Mouse (Mus musculus): ENCODE data around the gene Enox1. TPM values are rescaled to one million over a fixed set of nuclear protein-coding genes. Genes with fewer than 3 reads are reported as not detected.
A peak's percentile ranks its signal among the peaks of the same experiment; 100 is the strongest.

Enox1 gene
- polyA plus RNA-seq, 1 experiment from 2014 or later: 6.2 TPM

DNA sequence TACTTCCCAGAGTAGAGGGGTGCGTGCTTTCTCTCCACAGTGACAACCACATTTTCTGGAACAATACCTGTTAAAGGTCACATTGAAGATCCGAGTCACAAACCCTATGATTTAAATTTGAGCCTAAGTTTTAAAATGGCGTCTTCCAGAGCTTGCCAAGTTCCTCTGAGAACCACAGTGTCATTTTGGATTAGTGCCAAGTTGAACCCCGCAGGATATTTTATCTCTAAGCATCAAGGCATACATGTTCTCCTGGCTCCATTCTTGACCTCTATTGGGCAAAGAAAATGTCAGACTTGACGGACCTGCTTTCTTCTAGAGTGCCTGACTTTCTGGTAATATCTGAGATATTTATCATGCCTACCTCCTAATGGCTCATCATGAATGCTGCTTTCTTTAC, 282.9 kb downstream of the Enox1 start:
- DNase-seq (ENCODE audit: low spot score): no peak
- WGBS: 84% methylated on average over 5 of the region's 5 CpGs
- no peaks in the 10 kb centered on the region for H3K4me1 ChIP-seq (replicated peaks; ENCODE audit: control insufficient read depth, insufficient read depth, low read length)
- H3K36me3 ChIP-seq (ENCODE audit: control insufficient read depth, insufficient read depth, low read length): no peaks in the 10 kb centered on the region
- H3K27me3 ChIP-seq (replicated peaks; ENCODE audit: control insufficient read depth, insufficient read depth, low read length): no peaks in the 10 kb centered on the region
- H3K27ac ChIP-seq (ENCODE audit: low read depth): no peak overlapping the region
- H3K4me2 ChIP-seq (ENCODE audit: low read length): no peak overlapping the region
- no peak for ATAC-seq (replicated peaks; ENCODE audit: low FRiP score, low TSS enrichment, low read depth)
- H3K4me3 ChIP-seq (ENCODE audit: low read depth, low read length): no peak overlapping the region
- no peak overlapping the region for H3K9ac ChIP-seq (ENCODE audit: low read length)
- H3K9me3 ChIP-seq (ENCODE audit: control insufficient read depth, low read length): no peaks in the 10 kb centered on the region

DNA sequence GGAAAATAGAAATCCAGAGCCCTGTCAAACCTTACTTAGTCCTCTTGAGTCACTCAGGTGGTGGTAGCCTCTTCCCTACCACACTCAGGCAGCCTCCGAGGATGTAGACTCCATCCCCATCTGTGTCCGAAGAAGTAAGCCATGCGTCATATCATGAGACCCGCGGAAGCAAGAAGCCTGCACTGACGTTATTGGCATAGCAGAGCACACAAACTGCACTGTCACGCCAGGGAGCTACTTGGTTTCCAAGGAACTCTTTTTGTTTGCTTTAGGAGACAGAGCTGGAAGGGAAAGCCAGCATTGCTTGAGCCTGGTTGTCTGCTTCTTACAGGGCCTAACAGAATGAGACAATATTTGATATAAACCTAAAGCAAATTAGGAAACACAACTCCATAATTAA, 284.2 kb downstream of the Enox1 start:
- DNase-seq (ENCODE audit: low spot score): no peak
- H3K27me3 ChIP-seq (replicated peaks; ENCODE audit: control insufficient read depth, insufficient read depth, low read length): no peaks in the 10 kb centered on the region
- H3K36me3 ChIP-seq (ENCODE audit: control insufficient read depth, insufficient read depth, low read length): no peaks in the 10 kb centered on the region
- no peak overlapping the region for H3K4me2 ChIP-seq (ENCODE audit: low read length)
- no peaks in the 10 kb centered on the region for H3K9me3 ChIP-seq (ENCODE audit: control insufficient read depth, low read length)
- no peaks in the 10 kb centered on the region for H3K4me1 ChIP-seq (replicated peaks; ENCODE audit: control insufficient read depth, insufficient read depth, low read length)
- H3K9ac ChIP-seq (ENCODE audit: low read length): no peak overlapping the region
- ATAC-seq (replicated peaks; ENCODE audit: low FRiP score, low TSS enrichment, low read depth): no peak
- H3K4me3 ChIP-seq (ENCODE audit: low read depth, low read length): no peak overlapping the region
- no peak overlapping the region for H3K27ac ChIP-seq (ENCODE audit: low read depth)
- WGBS: 65% methylated on average over 7 of the region's 7 CpGs

DNA sequence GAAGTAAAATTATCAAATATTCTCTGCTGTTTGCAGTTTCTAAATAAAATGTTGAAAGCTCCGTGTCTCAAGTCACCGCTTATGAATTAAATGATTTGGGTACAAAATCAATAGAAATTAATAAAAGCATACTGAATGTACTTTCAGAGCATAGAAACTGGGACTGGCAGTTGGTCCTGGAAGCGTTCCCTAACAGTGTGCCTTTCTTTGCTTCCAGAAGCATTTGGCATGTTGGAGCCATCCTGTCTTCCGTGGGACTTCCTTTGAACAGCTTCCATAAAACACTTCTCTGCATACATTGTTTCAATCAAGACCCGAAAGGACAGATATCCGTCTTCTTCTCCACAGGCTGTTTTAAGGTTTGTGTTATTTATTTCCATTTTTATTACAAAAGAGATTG, 285.0 kb downstream of the Enox1 start:
- Histone ChIP-seq H3K4me2 (ENCODE audit: low read length) (no peak overlapping the region), H3K9me3 (ENCODE audit: control insufficient read depth, low read length) (no peaks in the 10 kb centered on the region), H3K27ac (ENCODE audit: low read depth) (no peak overlapping the region), H3K36me3 (ENCODE audit: control insufficient read depth, insufficient read depth, low read length) (no peaks in the 10 kb centered on the region), H3K9ac (ENCODE audit: low read length) (no peak overlapping the region), H3K4me3 (ENCODE audit: low read depth, low read length) (no peak overlapping the region), H3K4me1 (replicated peaks; ENCODE audit: control insufficient read depth, insufficient read depth, low read length) (no peaks in the 10 kb centered on the region), H3K27me3 (replicated peaks; ENCODE audit: control insufficient read depth, insufficient read depth, low read length) (no peaks in the 10 kb centered on the region)
- DNase-seq (ENCODE audit: low spot score) (no peak), ATAC-seq (replicated peaks; ENCODE audit: low FRiP score, low TSS enrichment, low read depth) (no peak)
- WGBS: 90% methylated on average over 6 of the region's 6 CpGs

DNA sequence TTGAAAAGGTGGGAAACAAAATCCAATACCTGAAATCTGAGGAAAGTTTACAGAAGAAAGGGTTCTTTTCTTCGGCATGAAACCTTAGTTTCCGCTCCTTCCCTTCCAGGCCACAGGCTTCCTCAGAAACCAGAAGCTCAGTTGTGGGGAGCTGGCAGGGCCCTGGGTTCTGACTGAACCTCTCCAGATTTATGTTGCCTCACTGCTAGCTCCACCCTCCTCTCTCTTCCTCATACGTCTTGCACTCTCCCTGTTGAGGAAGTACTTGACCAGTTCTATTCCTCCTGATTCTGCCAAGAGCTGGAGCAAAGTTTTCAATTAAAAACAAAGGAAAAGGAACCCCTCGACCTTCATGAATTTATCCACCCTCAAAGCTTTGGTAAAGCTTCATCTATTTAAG, 291.4 kb downstream of the Enox1 start:
- Histone ChIP-seq H3K27ac (ENCODE audit: low read depth) (no peak overlapping the region), H3K9ac (ENCODE audit: low read length) (no peak overlapping the region), H3K4me3 (ENCODE audit: low read depth, low read length) (no peak overlapping the region), H3K9me3 (ENCODE audit: control insufficient read depth, low read length) (no peaks in the 10 kb centered on the region), H3K36me3 (ENCODE audit: control insufficient read depth, insufficient read depth, low read length) (no peaks in the 10 kb centered on the region), H3K27me3 (replicated peaks; ENCODE audit: control insufficient read depth, insufficient read depth, low read length) (no peaks in the 10 kb centered on the region), H3K4me1 (replicated peaks; ENCODE audit: control insufficient read depth, insufficient read depth, low read length) (0 out of 2 replicates have a peak, but pooled peaks cover 3% of the 10 kb centered on the region), H3K4me2 (ENCODE audit: low read length) (no peak overlapping the region)
- ATAC-seq (replicated peaks; ENCODE audit: low FRiP score, low TSS enrichment, low read depth) (no peak), DNase-seq (ENCODE audit: low spot score) (no peak)
- 66% methylated on average over 4 of the region's 4 CpGs for WGBS

DNA sequence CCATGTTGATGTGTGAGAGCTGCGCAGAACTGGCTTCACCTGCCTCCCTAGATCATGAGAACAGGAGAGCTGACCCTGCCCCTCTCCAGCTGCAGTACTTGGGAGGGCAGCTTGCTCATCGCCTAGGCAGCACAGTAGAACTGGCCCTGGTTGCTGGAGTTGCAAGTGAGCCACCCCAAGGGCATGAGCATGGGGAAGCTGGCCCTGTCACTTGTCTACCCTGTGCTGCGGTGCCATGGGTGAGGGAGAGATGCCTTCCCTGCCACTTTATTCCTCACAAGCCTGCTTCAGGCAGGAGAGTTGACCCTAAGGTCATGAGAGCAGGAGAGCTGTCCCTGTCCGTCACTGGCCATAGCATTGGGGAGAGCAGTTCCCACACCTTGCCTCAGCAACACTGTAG, 295.4 kb downstream of the Enox1 start:
- no peaks in the 10 kb centered on the region for H3K27me3 ChIP-seq (replicated peaks; ENCODE audit: control insufficient read depth, insufficient read depth, low read length)
- H3K4me2 ChIP-seq (ENCODE audit: low read length): no peak overlapping the region
- ATAC-seq (replicated peaks; ENCODE audit: low FRiP score, low TSS enrichment, low read depth) (no peak), DNase-seq (ENCODE audit: low spot score) (no peak)
- H3K36me3 ChIP-seq (ENCODE audit: control insufficient read depth, insufficient read depth, low read length): no peaks in the 10 kb centered on the region
- no peak overlapping the region for H3K27ac ChIP-seq (ENCODE audit: low read depth)
- no peak overlapping the region for H3K4me3 ChIP-seq (ENCODE audit: low read depth, low read length)
- H3K9ac ChIP-seq (ENCODE audit: low read length): no peak overlapping the region
- peaks cover 7% of the 10 kb centered on the region; the same call in 1 of the 2 replicates for H3K4me1 ChIP-seq (replicated peaks; ENCODE audit: control insufficient read depth, insufficient read depth, low read length)
- no peaks in the 10 kb centered on the region for H3K9me3 ChIP-seq (ENCODE audit: control insufficient read depth, low read length)
- 87% methylated on average over 4 of the region's 4 CpGs for WGBS

DNA sequence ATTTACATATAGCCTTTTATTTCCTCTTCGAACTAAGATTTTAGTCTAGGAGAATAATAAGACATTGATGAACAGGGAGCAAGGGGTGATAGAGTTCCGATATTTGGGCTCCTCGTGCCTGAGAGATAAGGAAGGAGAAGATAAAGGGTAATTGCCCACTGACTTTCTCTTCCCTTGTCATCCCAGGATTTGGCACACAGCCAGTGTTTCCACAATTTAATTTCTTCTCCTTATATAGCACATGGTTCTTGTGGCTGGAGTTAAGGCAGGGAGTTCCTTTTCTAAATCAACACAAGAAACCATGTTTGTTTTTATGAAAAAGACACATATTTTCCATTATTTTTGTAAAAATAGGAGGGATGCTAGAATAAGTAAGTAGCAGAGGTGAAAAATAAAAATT, 299.5 kb downstream of the Enox1 start:
- Histone ChIP-seq H3K27me3 (replicated peaks; ENCODE audit: control insufficient read depth, insufficient read depth, low read length) (no peaks in the 10 kb centered on the region), H3K4me1 (replicated peaks; ENCODE audit: control insufficient read depth, insufficient read depth, low read length) (peaks cover 7% of the 10 kb centered on the region; the same call in 1 of the 2 replicates), H3K9ac (ENCODE audit: low read length) (no peak overlapping the region), H3K9me3 (ENCODE audit: control insufficient read depth, low read length) (no peaks in the 10 kb centered on the region), H3K27ac (ENCODE audit: low read depth) (no peak overlapping the region), H3K4me2 (ENCODE audit: low read length) (no peak overlapping the region), H3K36me3 (ENCODE audit: control insufficient read depth, insufficient read depth, low read length) (no peaks in the 10 kb centered on the region), H3K4me3 (ENCODE audit: low read depth, low read length) (no peak overlapping the region)
- ATAC-seq (replicated peaks; ENCODE audit: low FRiP score, low TSS enrichment, low read depth): no peak
- WGBS: 50% methylated on average over 3 of the region's 3 CpGs
- DNase-seq (ENCODE audit: low spot score): no peak

DNA sequence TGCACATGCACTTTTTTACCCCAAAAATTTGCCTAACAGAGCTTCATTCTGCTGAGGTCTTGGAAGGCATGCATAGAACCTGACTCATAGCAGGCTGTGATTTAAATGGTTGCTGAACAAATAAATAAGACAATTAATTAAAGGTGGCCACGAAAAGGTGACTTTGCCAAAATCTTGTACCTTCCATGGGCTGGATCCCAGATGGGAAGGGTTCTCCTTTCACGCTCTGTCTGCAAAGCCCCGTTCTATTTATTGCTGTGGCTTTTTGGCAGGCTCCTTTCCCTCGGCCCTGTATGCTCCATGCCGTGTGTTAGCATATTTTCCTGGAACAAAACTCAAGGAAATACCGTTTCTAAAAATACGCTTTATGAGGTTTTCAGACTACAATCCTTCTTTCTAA, 300.3 kb downstream of the Enox1 start:
- H3K4me3 ChIP-seq (ENCODE audit: low read depth, low read length): no peak overlapping the region
- H3K27ac ChIP-seq (ENCODE audit: low read depth): no peak overlapping the region
- DNase-seq (ENCODE audit: low spot score) (no peak), ATAC-seq (replicated peaks; ENCODE audit: low FRiP score, low TSS enrichment, low read depth) (no peak)
- no peaks in the 10 kb centered on the region for H3K9me3 ChIP-seq (ENCODE audit: control insufficient read depth, low read length)
- WGBS: 54% methylated on average over 7 of the region's 7 CpGs
- no peak overlapping the region for H3K4me2 ChIP-seq (ENCODE audit: low read length)
- no peak overlapping the region for H3K9ac ChIP-seq (ENCODE audit: low read length)
- no peaks in the 10 kb centered on the region for H3K27me3 ChIP-seq (replicated peaks; ENCODE audit: control insufficient read depth, insufficient read depth, low read length)
- H3K4me1 ChIP-seq (replicated peaks; ENCODE audit: control insufficient read depth, insufficient read depth, low read length): peaks cover 7% of the 10 kb centered on the region; the same call in 1 of the 2 replicates
- H3K36me3 ChIP-seq (ENCODE audit: control insufficient read depth, insufficient read depth, low read length): no peaks in the 10 kb centered on the region

DNA sequence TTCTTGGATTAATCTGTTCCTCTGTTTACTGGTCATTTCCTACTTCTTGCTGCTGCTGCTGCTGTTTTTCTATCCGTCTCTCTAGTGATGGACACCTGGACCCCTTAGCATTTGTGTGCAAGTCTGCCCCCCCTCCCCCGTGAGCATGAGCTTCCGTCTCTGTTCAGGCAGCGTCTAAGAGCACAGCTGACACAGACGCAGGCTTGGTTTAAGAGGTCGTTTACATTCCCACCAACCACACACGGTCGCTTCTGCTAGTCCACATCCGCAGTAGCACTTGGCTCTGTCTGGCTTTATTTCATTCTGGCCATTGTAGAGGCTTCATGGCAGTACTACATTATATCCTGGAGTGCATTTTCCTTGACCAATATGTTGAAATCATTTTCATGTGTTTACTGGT, 301.7 kb downstream of the Enox1 start:
- peaks cover 7% of the 10 kb centered on the region; the same call in 1 of the 2 replicates for H3K4me1 ChIP-seq (replicated peaks; ENCODE audit: control insufficient read depth, insufficient read depth, low read length)
- H3K4me2 ChIP-seq (ENCODE audit: low read length): 0 out of 2 replicates have a peak overlapping the region, but pooled peaks have one; percentile 20
- H3K4me3 ChIP-seq (ENCODE audit: low read depth, low read length): no peak overlapping the region
- no peak for DNase-seq (ENCODE audit: low spot score)
- no peak overlapping the region for H3K27ac ChIP-seq (ENCODE audit: low read depth)
- no peak overlapping the region for H3K9ac ChIP-seq (ENCODE audit: low read length)
- H3K36me3 ChIP-seq (ENCODE audit: control insufficient read depth, insufficient read depth, low read length): no peaks in the 10 kb centered on the region
- WGBS: 12% methylated on average over 9 of the region's 9 CpGs
- H3K9me3 ChIP-seq (ENCODE audit: control insufficient read depth, low read length): no peaks in the 10 kb centered on the region
- no peak for ATAC-seq (replicated peaks; ENCODE audit: low FRiP score, low TSS enrichment, low read depth)
- H3K27me3 ChIP-seq (replicated peaks; ENCODE audit: control insufficient read depth, insufficient read depth, low read length): no peaks in the 10 kb centered on the region

DNA sequence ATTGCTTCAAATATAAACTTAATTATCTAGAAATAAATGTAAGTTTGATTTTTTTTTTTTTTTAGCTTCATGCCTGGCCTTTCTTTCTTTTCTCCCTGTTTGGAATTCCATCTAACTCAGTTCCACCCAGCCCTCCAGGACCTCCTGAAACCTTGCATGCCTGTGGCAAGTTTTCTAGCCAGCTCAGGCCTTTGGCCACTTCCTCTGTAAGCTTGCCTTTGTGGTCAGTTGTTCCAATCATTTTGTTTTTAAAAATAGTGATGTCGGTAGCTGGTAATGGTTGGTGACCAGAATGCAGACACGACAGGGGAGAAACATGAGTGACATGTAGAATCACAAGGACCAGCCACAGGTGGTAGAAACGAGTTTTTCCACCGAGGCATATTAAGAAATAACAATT, 307.4 kb downstream of the Enox1 start:
- no peak overlapping the region for H3K27ac ChIP-seq (ENCODE audit: low read depth)
- H3K4me3 ChIP-seq (ENCODE audit: low read depth, low read length): no peak overlapping the region
- H3K9me3 ChIP-seq (ENCODE audit: control insufficient read depth, low read length): no peaks in the 10 kb centered on the region
- no peaks in the 10 kb centered on the region for H3K27me3 ChIP-seq (replicated peaks; ENCODE audit: control insufficient read depth, insufficient read depth, low read length)
- no peaks in the 10 kb centered on the region for H3K36me3 ChIP-seq (ENCODE audit: control insufficient read depth, insufficient read depth, low read length)
- no peaks in the 10 kb centered on the region; the same call in 1 of the 2 replicates for H3K4me1 ChIP-seq (replicated peaks; ENCODE audit: control insufficient read depth, insufficient read depth, low read length)
- H3K4me2 ChIP-seq (ENCODE audit: low read length): no peak overlapping the region
- no peak overlapping the region for H3K9ac ChIP-seq (ENCODE audit: low read length)
- ATAC-seq (replicated peaks; ENCODE audit: low FRiP score, low TSS enrichment, low read depth) (no peak), DNase-seq (ENCODE audit: low spot score) (no peak)
- WGBS: 85% methylated on average over 4 of the region's 4 CpGs

Data from intestine, embryonic 14.5 days (tissue).